Comparison of ENCODE assay signal across 8 mouse cellular contexts in the genomic region with DNA sequence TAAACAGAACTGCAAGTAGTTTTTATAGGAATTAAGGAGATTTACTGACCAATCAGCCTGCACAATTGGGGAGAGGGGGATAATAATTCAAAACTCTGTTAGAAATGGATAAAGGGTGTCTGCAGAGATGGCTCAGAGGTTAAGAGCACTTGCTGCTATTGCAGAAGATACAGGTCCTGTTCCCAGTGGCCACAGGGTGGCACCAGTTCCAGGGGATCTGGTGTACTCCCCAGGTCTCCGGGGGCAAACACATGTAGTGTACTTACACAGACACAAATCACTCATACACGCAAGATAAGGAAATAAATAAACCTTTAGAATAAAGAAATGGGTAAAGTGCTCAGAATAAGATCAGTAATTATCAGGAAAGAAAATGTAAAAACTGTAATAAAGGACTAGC. TPM values are rescaled to one million over a fixed set of nuclear protein-coding genes. Genes with fewer than 3 reads are reported as not detected.
A peak's percentile ranks its signal among the peaks of the same experiment; 100 is the strongest.
DNase-seq lines count a peak whose midpoint lies in the region; ATAC-seq and TF ChIP-seq lines count a peak whose summit lies in the region.

No protein-coding gene starts in this region.

- ATAC-seq in heart, postnatal 0 days (ENCODE audit: insufficient read depth, low read depth) = no peak
- no peak for ATAC-seq in heart, embryonic 11.5 days (replicated peaks; ENCODE audit: insufficient number of reproducible peaks, low FRiP score, low TSS enrichment)
- ATAC-seq in forebrain, embryonic 11.5 days (replicated peaks; ENCODE audit: low FRiP score) = no peak

- WGBS in heart, postnatal 0 days = 55% methylated on average over 2 of the region's 2 CpGs
- WGBS in heart, embryonic 11.5 days (ENCODE audit: insufficient replicate concordance) = 73% methylated on average over 2 of the region's 2 CpGs
- 75% methylated on average over 2 of the region's 2 CpGs for WGBS in thymus, adult 2 months
- whole genome bisulfite sequencing in forebrain, embryonic 11.5 days = 87% methylated on average over 2 of the region's 2 CpGs

- H3K9ac ChIP-seq in heart, postnatal 0 days (replicated peaks; ENCODE audit: low read depth, low read length) = no peak overlapping the region
- no peak overlapping the region for H3K9ac ChIP-seq in heart, embryonic 11.5 days (ENCODE audit: low read depth, low read length)
- no peak overlapping the region for H3K9ac ChIP-seq in forebrain, embryonic 11.5 days (ENCODE audit: low read length)

- H3K27me3 ChIP-seq in heart, postnatal 0 days (ENCODE audit: control insufficient read depth, insufficient read depth, low read length) = no peaks in the 10 kb centered on the region
- H3K27me3 ChIP-seq in heart, embryonic 11.5 days (ENCODE audit: control insufficient read depth, insufficient read depth, low read length) = no peaks in the 10 kb centered on the region
- no peaks in the 10 kb centered on the region for H3K27me3 ChIP-seq in thymus, adult 2 months (ENCODE audit: control insufficient read depth, insufficient read depth, low read length)
- H3K27me3 ChIP-seq in forebrain, embryonic 11.5 days (ENCODE audit: control insufficient read depth, insufficient read depth, low read length) = no peaks in the 10 kb centered on the region

- peaks cover 93% of the 10 kb centered on the region for H3K36me3 ChIP-seq in heart, postnatal 0 days (replicated peaks; ENCODE audit: control insufficient read depth, insufficient read depth, low read length)
- peaks cover 49% of the 10 kb centered on the region for H3K36me3 ChIP-seq in heart, embryonic 11.5 days (ENCODE audit: control insufficient read depth, insufficient read depth, low read length)
- H3K36me3 ChIP-seq in thymus, adult 2 months (ENCODE audit: control insufficient read depth, insufficient read depth, low read length) = peaks cover 72% of the 10 kb centered on the region
- H3K36me3 ChIP-seq in forebrain, embryonic 11.5 days (ENCODE audit: control insufficient read depth, insufficient read depth, low read length) = peaks cover 24% of the 10 kb centered on the region

- no peak overlapping the region for H3K4me3 ChIP-seq in heart, postnatal 0 days (ENCODE audit: low read depth, low read length)
- H3K4me3 ChIP-seq in heart, embryonic 11.5 days (ENCODE audit: low read depth, low read length) = no peak overlapping the region
- no peak overlapping the region for H3K4me3 ChIP-seq in thymus, adult 2 months (ENCODE audit: control insufficient read depth, insufficient read depth, low read length)
- H3K4me3 ChIP-seq in bone marrow macrophage, adult 2 months (ENCODE audit: insufficient read depth, low read length) = no peak overlapping the region
- no peak overlapping the region for H3K4me3 ChIP-seq in forebrain, embryonic 11.5 days (ENCODE audit: low read depth, low read length)

- no peak for TF ChIP-seq POLR2A in thymus, adult 2 months (IDR thresholded peaks at IDR 0.05; ENCODE audit: control insufficient read depth, extremely low read depth, insufficient read depth, low read length, poor library complexity)
- no peak for TF ChIP-seq POLR2A in bone marrow macrophage, adult 2 months (IDR thresholded peaks at IDR 0.05; ENCODE audit: borderline replicate concordance, low read depth, low read length)

- TF ChIP-seq EP300 in heart, postnatal 0 days (IDR thresholded peaks at IDR 0.05; ENCODE audit: low read depth) = no peak

- DNase-seq in heart, postnatal 0 days (ENCODE audit: low spot score) = peak; percentile 32
- peak; percentile 12 for DNase-seq in thymus, adult 2 months
- DNase-seq in thymus, postnatal 0 days (ENCODE audit: low spot score) = no peak
- DNase-seq in lung, postnatal 25 days (ENCODE audit: low spot score) = peak; percentile 11
- DNase-seq in forebrain, embryonic 11.5 days (ENCODE audit: low spot score) = no peak
- no peak for DNase-seq in cerebellum, postnatal 4 days (ENCODE audit: low spot score in 2 of 2)

- TF ChIP-seq CTCF in heart, postnatal 0 days (IDR thresholded peaks at IDR 0.05; ENCODE audit: low read depth) = peak; percentile 58
- TF ChIP-seq CTCF in thymus, adult 2 months (IDR thresholded peaks at IDR 0.05; ENCODE audit: borderline replicate concordance, control insufficient read depth, extremely low read depth, insufficient read depth, low read length, poor library complexity) = no peak
- 0 out of 2 replicates have a peak, but pooled peaks have one; percentile 20 for TF ChIP-seq CTCF in bone marrow macrophage, adult 2 months (IDR thresholded peaks at IDR 0.05; ENCODE audit: low read depth, low read length)

- no peaks in the 10 kb centered on the region for H3K4me1 ChIP-seq in heart, postnatal 0 days (ENCODE audit: control insufficient read depth, insufficient read depth)
- no peaks in the 10 kb centered on the region for H3K4me1 ChIP-seq in heart, embryonic 11.5 days (ENCODE audit: control insufficient read depth, insufficient read depth, low read length)
- H3K4me1 ChIP-seq in thymus, adult 2 months (replicated peaks; ENCODE audit: control insufficient read depth, insufficient read depth, low read length) = no peaks in the 10 kb centered on the region
- H3K4me1 ChIP-seq in bone marrow macrophage, adult 2 months (ENCODE audit: control insufficient read depth, insufficient read depth, low read length) = no peaks in the 10 kb centered on the region
- H3K4me1 ChIP-seq in forebrain, embryonic 11.5 days (replicated peaks; ENCODE audit: control insufficient read depth, insufficient read depth, low read length) = no peaks in the 10 kb centered on the region

- H3K27ac ChIP-seq in heart, postnatal 0 days (ENCODE audit: low read depth) = no peak overlapping the region
- no peak overlapping the region for H3K27ac ChIP-seq in heart, embryonic 11.5 days (ENCODE audit: low read depth, low read length)
- H3K27ac ChIP-seq in thymus, adult 2 months (ENCODE audit: control insufficient read depth, insufficient read depth, low read length) = no peak overlapping the region
- H3K27ac ChIP-seq in bone marrow macrophage, adult 2 months (ENCODE audit: insufficient read depth, low read depth, low read length) = no peak overlapping the region
- H3K27ac ChIP-seq in forebrain, embryonic 11.5 days (ENCODE audit: low read depth, low read length) = no peak overlapping the region

- no peak overlapping the region for H3K4me2 ChIP-seq in heart, postnatal 0 days (ENCODE audit: low read depth, low read length)
- H3K4me2 ChIP-seq in heart, embryonic 11.5 days = no peak overlapping the region
- no peak overlapping the region for H3K4me2 ChIP-seq in forebrain, embryonic 11.5 days (ENCODE audit: low read depth, low read length, severe bottlenecking)

- peaks cover 3% of the 10 kb centered on the region; the same call in 1 of the 2 replicates for H3K9me3 ChIP-seq in heart, postnatal 0 days (replicated peaks; ENCODE audit: control insufficient read depth, low read length)
- H3K9me3 ChIP-seq in heart, embryonic 11.5 days (replicated peaks; ENCODE audit: control insufficient read depth, low read length) = 0 out of 2 replicates have a peak, but pooled peaks cover 2% of the 10 kb centered on the region
- H3K9me3 ChIP-seq in forebrain, embryonic 11.5 days (ENCODE audit: control insufficient read depth, low read length) = no peaks in the 10 kb centered on the region; the same call in 1 of the 2 replicates

RNA-seq across cellular contexts. Expression of gene Mrpl42, which starts 12.1 kb away (rescaled TPM):
- 524 and 645 TPM in 2 replicates for total RNA-seq in heart, postnatal 0 days (2014; rRNA removed; ENCODE audit: low replicate concordance)
- polyA plus RNA-seq in heart, postnatal 0 days (2015; fragmentation: Nextera tagmentation; extraction: Ambion mirVana) = 928 and 1,023 TPM in 2 replicates
- polyA plus RNA-seq in heart, embryonic 11.5 days (2014; fragmentation: Nextera tagmentation; extraction: Ambion mirVana) = 518 and 543 TPM in 2 replicates
- 78.4 and 107 TPM in 2 replicates for polyA plus RNA-seq in thymus, adult 2 months (2012; rRNA removed)
- 291 and 337 TPM in 2 replicates for polyA plus RNA-seq in thymus, postnatal 0 days (2015; fragmentation: Nextera tagmentation; extraction: Ambion mirVana)
- polyA plus RNA-seq in bone marrow macrophage, adult 2 months (2012; ENCODE audit: insufficient read depth, insufficient read length, missing spikeins) = 88.3 and 96.0 TPM in 2 replicates
- polyA plus RNA-seq in forebrain, embryonic 11.5 days (2014; fragmentation: Nextera tagmentation; extraction: Ambion mirVana) = 330 and 345 TPM in 2 replicates

RNA-seq across cellular contexts. Expression of gene Ube2n, which starts 25.3 kb away (rescaled TPM):
- total RNA-seq in heart, postnatal 0 days (2014; rRNA removed; ENCODE audit: low replicate concordance) = 158 and 242 TPM in 2 replicates
- 188 and 190 TPM in 2 replicates for polyA plus RNA-seq in heart, postnatal 0 days (2015; fragmentation: Nextera tagmentation; extraction: Ambion mirVana)
- polyA plus RNA-seq in heart, embryonic 11.5 days (2014; fragmentation: Nextera tagmentation; extraction: Ambion mirVana) = 319 and 322 TPM in 2 replicates
- polyA plus RNA-seq in thymus, adult 2 months (2012; rRNA removed) = 63.5 and 65.8 TPM in 2 replicates
- 274 and 290 TPM in 2 replicates for polyA plus RNA-seq in thymus, postnatal 0 days (2015; fragmentation: Nextera tagmentation; extraction: Ambion mirVana)
- polyA plus RNA-seq in bone marrow macrophage, adult 2 months (2012; ENCODE audit: insufficient read depth, insufficient read length, missing spikeins) = 116 and 121 TPM in 2 replicates
- polyA plus RNA-seq in forebrain, embryonic 11.5 days (2014; fragmentation: Nextera tagmentation; extraction: Ambion mirVana) = 499 and 501 TPM in 2 replicates

Comparison
In these comparisons a context has a peak if more than half of its experiments do, and no peak if none do; other contexts are left out.
1. DNase-seq: peak in heart, postnatal 0 days (single experiment), thymus, adult 2 months (single experiment) and lung, postnatal 25 days (single experiment); none in thymus, postnatal 0 days (single experiment), forebrain, embryonic 11.5 days (single experiment) and cerebellum, postnatal 4 days (0 of 2).